Mouse (Mus musculus): ENCODE results near the gene Whamm. TPM values are rescaled to one million over a fixed set of nuclear protein-coding genes. Genes with fewer than 3 reads are reported as not detected.

Whamm gene
- polyA plus RNA-seq, 1 experiment, result 29.6 TPM

DNA sequence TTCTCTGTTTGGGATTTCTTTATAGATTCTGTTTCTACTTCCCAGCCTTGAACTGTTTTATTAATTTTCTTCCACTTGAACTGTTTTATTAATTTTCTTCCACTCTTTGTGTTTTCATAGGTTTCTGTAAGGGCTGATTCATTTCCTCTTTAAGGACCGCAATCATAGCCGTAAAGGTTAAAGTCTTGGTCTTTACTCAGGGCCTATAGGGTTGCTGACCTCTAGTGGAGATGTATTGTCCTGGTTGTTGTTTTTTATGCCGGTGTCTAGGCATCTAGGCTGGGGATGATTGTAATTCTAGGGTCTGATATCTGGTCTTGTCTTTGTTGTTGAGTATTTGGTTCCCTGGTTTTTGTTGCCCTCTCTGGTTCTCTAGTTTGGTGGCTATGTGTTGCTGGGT, 12.4 kb downstream of the Whamm start:
- Histone ChIP-seq H3K36me3 (replicated peaks; ENCODE audit: low read length) (peaks cover 93% of the 10 kb centered on the region), H3K4me3 (replicated peaks) (no peak overlapping the region), H3K9me3 (no peaks in the 10 kb centered on the region)

DNA sequence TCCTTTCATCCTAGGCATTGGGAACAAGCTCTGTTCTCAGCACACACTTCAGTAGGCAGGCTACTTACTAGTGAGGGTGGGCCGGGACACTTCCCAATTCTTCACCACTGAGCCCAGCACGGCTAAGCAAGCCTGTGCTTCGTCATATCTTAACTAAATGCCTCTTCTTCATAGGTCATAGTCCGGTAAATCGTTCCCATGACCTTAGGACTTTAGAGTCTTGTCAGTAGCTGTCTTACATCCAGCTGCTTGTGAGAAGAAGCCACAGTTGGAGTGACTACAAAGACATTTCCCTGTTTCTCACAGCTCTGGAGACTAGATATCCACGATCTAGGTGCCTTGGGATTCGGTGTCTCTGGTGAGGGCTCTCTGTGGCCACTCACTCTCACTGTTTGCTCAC, 14.3 kb downstream of the Whamm start:
- H3K4me3 ChIP-seq (replicated peaks), result no peak overlapping the region
- peaks cover 92% of the 10 kb centered on the region for H3K36me3 ChIP-seq (replicated peaks; ENCODE audit: low read length)
- no peaks in the 10 kb centered on the region for H3K27me3 ChIP-seq (replicated peaks)
- H3K4me1 ChIP-seq, result peaks cover 19% of the 10 kb centered on the region
- no peaks in the 10 kb centered on the region for H3K9me3 ChIP-seq
- no peak for TF ChIP-seq FLI1 (IDR thresholded peaks at IDR 0.05; ENCODE audit: low read length)
- no peak for TF ChIP-seq GATA1 (IDR thresholded peaks at IDR 0.05; ENCODE audit: borderline replicate concordance, low read length)

More for the DNA sequence above, 12.4 kb downstream of the Whamm start:
- Histone ChIP-seq H3K4me1 (peaks cover 28% of the 10 kb centered on the region), H3K27me3 (replicated peaks) (no peaks in the 10 kb centered on the region)
- no peak for TF ChIP-seq FLI1 (IDR thresholded peaks at IDR 0.05; ENCODE audit: low read length)
- TF ChIP-seq GATA1 (IDR thresholded peaks at IDR 0.05; ENCODE audit: borderline replicate concordance, low read length), result no peak

DNA sequence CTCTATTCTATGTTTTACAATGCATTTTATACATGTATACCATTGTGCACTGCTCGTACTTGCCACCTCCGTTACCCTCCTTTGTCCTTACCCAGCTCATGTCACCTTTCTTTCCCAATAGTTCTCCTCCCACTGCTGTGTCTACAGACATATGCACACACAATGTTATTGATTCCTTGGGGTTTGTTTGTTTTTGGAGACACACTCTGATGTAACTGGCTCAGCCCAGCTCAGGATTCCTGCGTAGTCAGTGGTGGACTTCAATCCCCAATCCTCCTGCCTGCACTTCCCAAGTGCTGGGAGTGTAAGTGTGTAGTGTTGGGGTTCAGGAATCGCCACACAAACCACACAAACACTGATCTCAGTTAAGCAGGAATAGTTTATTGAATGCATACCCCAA, 16.2 kb downstream of the Whamm start:
- Histone ChIP-seq H3K9me3 (no peaks in the 10 kb centered on the region), H3K27me3 (replicated peaks) (no peaks in the 10 kb centered on the region), H3K36me3 (replicated peaks; ENCODE audit: low read length) (peaks cover 95% of the 10 kb centered on the region), H3K4me3 (replicated peaks) (no peak overlapping the region), H3K4me1 (peaks cover 15% of the 10 kb centered on the region)
- TF ChIP-seq GATA1 (IDR thresholded peaks at IDR 0.05; ENCODE audit: borderline replicate concordance, low read length) (no peak), FLI1 (IDR thresholded peaks at IDR 0.05; ENCODE audit: low read length) (no peak)

DNA sequence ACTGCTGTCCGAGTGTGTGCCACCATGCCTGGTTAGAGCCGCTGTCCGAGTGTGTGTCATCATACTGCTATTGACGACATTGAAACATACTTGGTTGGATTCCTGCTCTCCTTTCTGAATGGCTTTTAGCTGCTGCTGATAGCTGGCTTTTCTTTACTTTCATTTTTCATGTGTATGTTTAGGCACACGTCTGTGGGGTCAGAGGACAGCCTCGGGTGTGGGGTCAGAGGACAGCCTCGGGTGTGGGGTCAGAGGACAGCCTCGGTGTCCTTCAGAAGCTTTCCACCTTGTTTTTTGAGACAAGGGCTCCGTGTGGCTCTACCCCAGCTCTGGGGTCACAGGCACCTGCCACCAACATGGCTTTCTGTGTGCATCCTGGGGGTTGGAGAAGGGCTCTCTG, 21.6 kb downstream of the Whamm start:
- Histone ChIP-seq H3K36me3 (replicated peaks; ENCODE audit: low read length) (peaks cover 99% of the 10 kb centered on the region), H3K9me3 (no peaks in the 10 kb centered on the region), H3K4me1 (no peaks in the 10 kb centered on the region; the same call in 1 of the 2 replicates), H3K4me3 (replicated peaks) (no peak overlapping the region), H3K27me3 (replicated peaks) (no peaks in the 10 kb centered on the region)
- TF ChIP-seq FLI1 (IDR thresholded peaks at IDR 0.05; ENCODE audit: low read length), result no peak
- TF ChIP-seq GATA1 (IDR thresholded peaks at IDR 0.05; ENCODE audit: borderline replicate concordance, low read length), result no peak

DNA sequence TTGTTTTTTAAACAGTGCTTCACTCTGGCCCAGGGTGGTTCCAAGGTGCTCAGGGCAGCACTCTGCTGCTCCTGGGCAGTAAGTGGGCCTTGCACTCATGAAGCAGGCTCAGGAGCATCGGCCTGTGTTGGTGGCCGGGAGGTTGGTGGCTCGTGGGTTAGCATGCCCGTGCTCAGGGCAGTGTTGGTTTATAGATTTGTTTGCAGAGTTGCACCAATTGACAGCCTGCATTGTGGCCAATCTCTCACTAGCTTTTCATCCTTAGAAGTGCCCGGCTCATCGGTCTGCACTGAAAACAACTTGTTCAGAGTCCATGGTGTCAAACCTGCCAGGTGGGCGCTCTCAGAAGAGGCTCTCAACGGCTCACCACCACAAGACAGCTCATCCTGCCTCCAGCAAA, 22.3 kb downstream of the Whamm start:
- H3K36me3 ChIP-seq (replicated peaks; ENCODE audit: low read length), result peaks cover 99% of the 10 kb centered on the region
- H3K9me3 ChIP-seq, result no peaks in the 10 kb centered on the region
- H3K4me1 ChIP-seq, result peaks cover 4% of the 10 kb centered on the region; the same call in 1 of the 2 replicates
- no peaks in the 10 kb centered on the region for H3K27me3 ChIP-seq (replicated peaks)
- TF ChIP-seq FLI1 (IDR thresholded peaks at IDR 0.05; ENCODE audit: low read length) (no peak), GATA1 (IDR thresholded peaks at IDR 0.05; ENCODE audit: borderline replicate concordance, low read length) (no peak)
- no peak overlapping the region for H3K4me3 ChIP-seq (replicated peaks)

DNA sequence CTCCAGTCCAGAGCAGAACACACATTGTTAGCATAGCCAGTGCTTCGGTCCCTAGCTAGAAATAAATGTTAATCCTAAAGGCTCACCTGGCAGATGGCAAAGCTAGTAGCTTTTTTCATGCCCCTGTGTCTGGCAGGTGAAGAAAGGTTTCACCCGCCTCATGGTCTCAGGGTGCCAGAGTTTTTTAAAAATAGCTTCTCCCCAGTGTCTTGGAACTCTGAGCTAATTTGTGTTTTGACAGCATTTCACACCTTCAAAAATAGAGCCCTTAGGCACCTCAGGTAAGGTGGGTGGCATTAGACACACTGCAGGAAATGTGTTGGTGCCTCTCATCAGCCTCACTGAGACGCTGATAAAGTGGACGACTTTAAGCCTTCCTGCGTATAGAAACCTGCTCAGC, 24.0 kb downstream of the Whamm start:
- no peak for TF ChIP-seq FLI1 (IDR thresholded peaks at IDR 0.05; ENCODE audit: low read length)
- no peak for TF ChIP-seq GATA1 (IDR thresholded peaks at IDR 0.05; ENCODE audit: borderline replicate concordance, low read length)
- Histone ChIP-seq H3K9me3 (no peaks in the 10 kb centered on the region), H3K36me3 (replicated peaks; ENCODE audit: low read length) (peaks cover 100% of the 10 kb centered on the region), H3K4me3 (replicated peaks) (no peak overlapping the region), H3K27me3 (replicated peaks) (no peaks in the 10 kb centered on the region), H3K4me1 (peaks cover 10% of the 10 kb centered on the region)

DNA sequence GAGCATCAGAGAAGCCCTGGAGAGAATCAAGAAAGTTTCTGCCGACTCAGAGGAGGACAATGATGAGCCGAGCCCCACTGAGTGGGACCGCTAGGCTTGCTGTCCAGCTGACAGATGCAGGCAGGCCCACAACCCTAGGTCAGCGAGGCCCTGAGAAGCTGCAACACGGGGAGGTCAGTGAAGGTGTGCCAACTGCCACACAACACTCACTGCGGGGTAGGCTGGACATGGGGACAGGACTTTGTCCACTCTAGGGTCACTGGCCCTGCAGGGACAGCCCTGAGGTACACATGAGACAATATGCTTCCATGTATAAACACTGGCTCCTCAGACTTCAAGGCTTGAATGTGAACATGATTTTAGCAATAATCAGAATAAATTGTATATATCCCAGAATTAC, 25.0 kb downstream of the Whamm start:
- Histone ChIP-seq H3K27me3 (replicated peaks) (no peaks in the 10 kb centered on the region), H3K4me1 (peaks cover 10% of the 10 kb centered on the region), H3K4me3 (replicated peaks) (no peak overlapping the region), H3K36me3 (replicated peaks; ENCODE audit: low read length) (peaks cover 93% of the 10 kb centered on the region), H3K9me3 (no peaks in the 10 kb centered on the region)
- no peak for TF ChIP-seq FLI1 (IDR thresholded peaks at IDR 0.05; ENCODE audit: low read length)
- TF ChIP-seq GATA1 (IDR thresholded peaks at IDR 0.05; ENCODE audit: borderline replicate concordance, low read length), result no peak

DNA sequence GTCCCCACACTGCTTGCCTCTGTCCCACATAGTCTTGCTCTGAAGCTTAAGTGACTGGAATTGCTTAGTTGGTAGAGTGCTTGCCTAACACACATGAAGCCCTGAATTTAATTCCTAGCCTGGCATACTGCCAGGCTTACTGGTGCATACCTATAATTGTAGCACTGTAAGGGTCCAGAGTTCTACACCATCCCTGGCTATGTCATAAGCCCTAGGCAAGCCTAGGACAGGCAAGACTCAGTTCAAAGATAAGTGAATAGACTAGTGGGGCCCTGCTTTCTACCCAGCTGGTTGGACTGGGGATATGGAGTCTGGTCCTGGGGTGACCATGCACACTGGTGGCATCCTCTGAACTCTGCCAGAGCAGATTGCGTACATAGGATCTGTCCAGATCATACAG, 26.6 kb downstream of the Whamm start:
- H3K4me3 ChIP-seq (replicated peaks), result no peak overlapping the region
- H3K4me1 ChIP-seq, result peaks cover 10% of the 10 kb centered on the region
- H3K9me3 ChIP-seq, result no peaks in the 10 kb centered on the region
- H3K36me3 ChIP-seq (replicated peaks; ENCODE audit: low read length), result peaks cover 77% of the 10 kb centered on the region
- H3K27me3 ChIP-seq (replicated peaks), result no peaks in the 10 kb centered on the region
- TF ChIP-seq FLI1 (IDR thresholded peaks at IDR 0.05; ENCODE audit: low read length) (no peak), GATA1 (IDR thresholded peaks at IDR 0.05; ENCODE audit: borderline replicate concordance, low read length) (no peak)

DNA sequence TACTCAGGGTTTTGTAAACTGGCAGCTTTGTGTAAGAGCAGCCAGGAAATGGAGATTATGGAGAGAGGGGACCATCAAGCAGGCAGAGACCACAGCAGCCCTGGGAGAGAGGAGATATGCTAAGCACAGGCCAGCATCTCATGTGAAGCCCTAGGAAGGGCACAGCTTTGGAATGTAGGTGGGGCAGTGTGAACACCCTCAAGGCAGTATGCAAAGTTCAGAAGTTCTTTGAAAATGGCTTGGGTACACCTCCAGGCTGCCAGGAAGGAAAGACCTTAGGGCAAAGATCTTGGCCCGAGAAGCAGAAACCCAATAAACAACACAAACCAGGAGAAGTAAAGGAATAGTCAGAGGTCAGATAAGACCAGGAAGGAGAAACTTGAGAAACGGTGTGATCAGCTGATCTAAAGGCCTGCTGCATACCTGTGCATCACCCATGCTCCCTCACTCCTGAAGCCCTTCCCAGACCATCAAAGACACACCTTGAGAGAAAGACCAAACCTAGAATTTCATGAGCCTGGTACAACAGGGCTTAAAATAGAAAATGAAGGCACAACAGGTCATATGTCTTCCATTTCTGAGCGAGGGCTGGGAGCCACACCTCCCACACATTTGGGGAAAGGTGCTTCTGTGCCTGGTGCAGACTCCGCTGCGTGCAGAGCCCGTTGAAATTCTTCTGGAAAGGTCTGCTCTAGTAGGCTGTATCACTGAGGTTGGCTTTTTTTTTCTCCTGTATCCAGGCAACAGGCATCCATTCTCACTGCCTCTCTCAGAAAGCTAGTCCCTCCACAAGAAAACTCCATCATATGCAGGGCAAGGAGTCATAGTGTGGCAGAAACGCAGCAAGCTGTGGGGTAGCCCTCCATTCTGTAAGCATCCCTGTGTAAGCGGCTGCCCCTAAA, 28.6 kb downstream of the Whamm start:
- no peak overlapping the region for H3K4me3 ChIP-seq (replicated peaks)
- H3K36me3 ChIP-seq (replicated peaks; ENCODE audit: low read length), result peaks cover 57% of the 10 kb centered on the region
- no peaks in the 10 kb centered on the region for H3K9me3 ChIP-seq
- no peaks in the 10 kb centered on the region for H3K27me3 ChIP-seq (replicated peaks)
- TF ChIP-seq FLI1 (IDR thresholded peaks at IDR 0.05; ENCODE audit: low read length) (no peak), GATA1 (IDR thresholded peaks at IDR 0.05; ENCODE audit: borderline replicate concordance, low read length) (no peak)
- peaks cover 19% of the 10 kb centered on the region for H3K4me1 ChIP-seq

DNA sequence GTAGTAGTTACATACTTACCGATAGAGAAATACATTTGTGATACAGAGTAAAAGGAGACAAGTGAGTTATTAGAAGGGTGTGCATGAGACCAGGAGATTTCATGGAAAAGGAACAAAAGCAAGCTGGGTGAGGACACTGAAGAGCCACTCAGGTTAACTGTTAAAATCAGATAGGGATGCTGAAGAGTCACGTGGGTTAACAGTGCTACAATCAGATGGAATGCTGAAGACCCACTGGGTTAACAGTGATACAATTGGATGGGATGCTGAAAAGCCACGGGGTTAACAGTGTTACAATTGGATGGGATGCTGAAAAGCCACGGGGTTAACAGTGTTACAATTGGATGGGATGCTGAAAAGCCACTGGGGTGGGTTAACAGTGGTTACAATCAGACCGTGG, 33.9 kb downstream of the Whamm start:
- peaks cover 6% of the 10 kb centered on the region for H3K36me3 ChIP-seq (replicated peaks; ENCODE audit: low read length)
- H3K9me3 ChIP-seq, result no peaks in the 10 kb centered on the region
- peaks cover 48% of the 10 kb centered on the region for H3K4me1 ChIP-seq
- peaks cover 2% of the 10 kb centered on the region for H3K27me3 ChIP-seq (replicated peaks)
- no peak overlapping the region for H3K4me3 ChIP-seq (replicated peaks)
- no peak for TF ChIP-seq FLI1 (IDR thresholded peaks at IDR 0.05; ENCODE audit: low read length)
- no peak for TF ChIP-seq GATA1 (IDR thresholded peaks at IDR 0.05; ENCODE audit: borderline replicate concordance, low read length)
